Mouse (Mus musculus) neural tube, embryonic 14.5 days (tissue): ENCODE measurements around the gene Bik. TPM values are rescaled to one million over a fixed set of nuclear protein-coding genes. Genes with fewer than 3 reads are reported as not detected.
"Not testable (repeated sequence)": the region's sequence is repeated elsewhere in the genome, so short reads cannot be mapped to it uniquely, and the experiment has no call there.

Experiments used
- ATAC-seq: fragments of 200-750 bp; cut with Nextera tagmentation; 2 replicates; pipeline ENCODE4 v1.8.0; 2017; ENCODE audit warnings: low read depth, mild to moderate bottlenecking, moderate TSS enrichment, moderate library complexity
- H3K27ac ChIP-seq: fragments of 300-500 bp; sonication (generic); 2 replicates; pipeline ENCODE4 v1.5.1; 2014; ENCODE audit warnings: low read depth, mild to moderate bottlenecking, control low read depth, low read length, moderate library complexity, mixed read lengths
- H3K27me3 ChIP-seq: fragments of 300-500 bp; sonication (generic); 2 replicates; pipeline ENCODE4 v1.6.1; 2014; ENCODE audit warnings: low read length; ENCODE audit not compliant: control insufficient read depth, insufficient read depth
- H3K36me3 ChIP-seq: fragments of 300-500 bp; sonication (generic); 2 replicates; pipeline ENCODE4 v1.6.1; 2014; ENCODE audit warnings: low read length, mixed read lengths; ENCODE audit not compliant: control insufficient read depth, insufficient read depth
- H3K4me1 ChIP-seq: fragments of 300-500 bp; sonication (generic); 2 replicates; pipeline ENCODE4 v1.6.1; 2014; ENCODE audit warnings: low read length; ENCODE audit not compliant: control insufficient read depth, insufficient read depth
- H3K4me2 ChIP-seq: fragments of 300-500 bp; sonication (generic); 2 replicates; pipeline ENCODE4 v1.6.1; 2014; ENCODE audit warnings: mild to moderate bottlenecking, low read depth, low read length, control low read depth
- H3K4me3 ChIP-seq: fragments of 300-500 bp; sonication (generic); 2 replicates; pipeline ENCODE4 v1.5.1; 2014; ENCODE audit warnings: low read depth, low read length, control low read depth, mixed read lengths
- H3K9ac ChIP-seq: fragments of 300-500 bp; sonication (generic); replicated peaks from 2 replicates; pipeline ENCODE4 v1.6.1; 2014; ENCODE audit warnings: low read depth, mild to moderate bottlenecking, control low read depth, low read length, mixed read lengths
- H3K9me3 ChIP-seq: fragments of 300-500 bp; sonication (generic); 2 replicates; pipeline ENCODE4 v1.6.1; 2016; ENCODE audit warnings: low read length; ENCODE audit not compliant: control insufficient read depth
- whole genome bisulfite sequencing: fragments of 180-500 bp; shearing (Covaris S2); extraction: QIAGEN DNeasy Blood & Tissue Kit; methylation state at CpG from one replicate; pipeline ENCODE4 v1.1.7; 2014; 5-methylcytosine and 5-hydroxymethylcytosine counted together
- polyA plus RNA-seq: library from polyadenylated mRNA; unstranded; fragments of >200 nt; fragmentation: Nextera tagmentation; extraction: Ambion mirVana; gene quantifications from 2 replicates; pipeline ENCODE4 v1.2.1, GENCODE M21; 2014

Gene Bik
- polyA plus RNA-seq, 1 experiment from 2014 or later, result 0.52 TPM

- Histone ChIP-seq H3K27me3 (no peaks in the 10 kb centered on the region), H3K4me3 (no peak overlapping the region), H3K9me3 (no peaks in the 10 kb centered on the region), H3K4me2 (no peak overlapping the region), H3K36me3 (peaks cover 55% of the 10 kb centered on the region), H3K9ac (no peak overlapping the region), H3K4me1 (no peaks in the 10 kb centered on the region), H3K27ac (no peak overlapping the region)
- no peak for ATAC-seq
- WGBS, result 87% methylated on average over 5 of the region's 5 CpGs
These were observed 34.8 kb upstream of the Bik start for GRCm38 (mm10) chr15:83491891-83492290.

GRCm38 (mm10) chr15:83493856-83494571 is 32.6 kb upstream of the Bik start:
- no peaks in the 10 kb centered on the region for H3K9me3 ChIP-seq
- H3K36me3 ChIP-seq, result peaks cover 62% of the 10 kb centered on the region
- H3K4me2 ChIP-seq, result no peak overlapping the region
- H3K27me3 ChIP-seq, result no peaks in the 10 kb centered on the region
- H3K4me1 ChIP-seq, result no peaks in the 10 kb centered on the region
- no peak for ATAC-seq
- 66% methylated on average over 7 of the region's 7 CpGs for WGBS
- H3K9ac ChIP-seq, result no peak overlapping the region
- H3K4me3 ChIP-seq, result no peak overlapping the region
- no peak overlapping the region for H3K27ac ChIP-seq

GRCm38 (mm10) chr15:83494572-83494920 is 32.1 kb upstream of the Bik start:
- no peak for ATAC-seq
- Histone ChIP-seq H3K36me3 (peaks cover 63% of the 10 kb centered on the region), H3K4me2 (no peak overlapping the region), H3K27ac (no peak overlapping the region), H3K27me3 (no peaks in the 10 kb centered on the region), H3K4me1 (no peaks in the 10 kb centered on the region), H3K9ac (no peak overlapping the region), H3K9me3 (no peaks in the 10 kb centered on the region), H3K4me3 (no peak overlapping the region)
- 66% methylated on average over 6 of the region's 6 CpGs for WGBS

GRCm38 (mm10) chr15:83495195-83495594 is 31.5 kb upstream of the Bik start:
- H3K4me1 ChIP-seq, result no peaks in the 10 kb centered on the region
- peaks cover 63% of the 10 kb centered on the region for H3K36me3 ChIP-seq
- H3K9me3 ChIP-seq, result no peaks in the 10 kb centered on the region
- no peak overlapping the region for H3K9ac ChIP-seq
- no peak overlapping the region for H3K4me2 ChIP-seq
- no peaks in the 10 kb centered on the region for H3K27me3 ChIP-seq
- ATAC-seq, result no peak
- WGBS, result 93% methylated on average over 3 of the region's 3 CpGs
- H3K4me3 ChIP-seq, result no peak overlapping the region
- no peak overlapping the region for H3K27ac ChIP-seq

- Histone ChIP-seq H3K36me3 (peaks cover 61% of the 10 kb centered on the region), H3K9me3 (no peaks in the 10 kb centered on the region), H3K27ac (no peak overlapping the region), H3K4me1 (no peaks in the 10 kb centered on the region), H3K9ac (no peak overlapping the region), H3K4me2 (no peak overlapping the region), H3K4me3 (no peak overlapping the region), H3K27me3 (no peaks in the 10 kb centered on the region)
- no peak for ATAC-seq
- 75% methylated on average over 22 of the region's 22 CpGs for WGBS
These were observed 30.8 kb upstream of the Bik start for GRCm38 (mm10) chr15:83495787-83496367.

DNA sequence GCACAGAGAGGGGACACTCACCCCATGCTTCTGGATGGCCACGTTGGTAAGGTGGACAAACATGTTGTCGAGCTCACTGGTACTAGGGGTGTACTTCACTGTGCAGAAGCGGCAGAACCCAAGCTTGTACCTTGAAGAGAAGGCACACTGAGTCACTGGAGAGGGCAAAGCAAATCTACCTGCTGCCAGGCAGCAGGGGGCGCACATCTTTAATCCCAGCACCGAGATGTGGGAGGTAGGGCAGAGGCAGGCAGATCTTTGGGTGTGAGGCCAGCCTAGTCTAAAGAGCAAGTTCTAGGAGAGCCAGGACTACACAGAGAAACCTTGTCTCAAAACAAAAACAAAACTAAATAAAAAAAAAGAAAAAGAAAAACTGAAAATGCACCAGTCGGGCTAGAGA is 29.4 kb upstream of the Bik start:
- Histone ChIP-seq H3K27me3 (no peaks in the 10 kb centered on the region), H3K27ac (no peak overlapping the region), H3K36me3 (peaks cover 64% of the 10 kb centered on the region), H3K9me3 (no peaks in the 10 kb centered on the region), H3K9ac (no peak overlapping the region), H3K4me3 (no peak overlapping the region), H3K4me2 (no peak overlapping the region), H3K4me1 (no peaks in the 10 kb centered on the region)
- WGBS, result 93% methylated on average over 6 of the region's 6 CpGs
- ATAC-seq, result no peak

- Histone ChIP-seq H3K9ac (no peak overlapping the region), H3K4me1 (no peaks in the 10 kb centered on the region), H3K27ac (no peak overlapping the region), H3K27me3 (no peaks in the 10 kb centered on the region), H3K9me3 (no peaks in the 10 kb centered on the region), H3K4me2 (no peak overlapping the region), H3K36me3 (peaks cover 61% of the 10 kb centered on the region), H3K4me3 (no peak overlapping the region)
- ATAC-seq, result no peak
- WGBS, result 95% methylated on average over 10 of the region's 10 CpGs
These were observed 27.4 kb upstream of the Bik start for GRCm38 (mm10) chr15:83499211-83499755.

- 61% methylated on average over 3 of the region's 3 CpGs for WGBS
These were observed 26.3 kb upstream of the Bik start for GRCm38 (mm10) chr15:83500352-83500751.

GRCm38 (mm10) chr15:83501483-83501882 is 25.2 kb upstream of the Bik start:
- not testable (repeated sequence) for H3K27ac ChIP-seq, H3K27me3 ChIP-seq, ATAC-seq, H3K9ac ChIP-seq, H3K4me3 ChIP-seq, H3K4me1 ChIP-seq, H3K9me3 ChIP-seq, H3K4me2 ChIP-seq
- WGBS, result 81% methylated on average over 6 of the region's 6 CpGs
- H3K36me3 ChIP-seq, result peaks cover 51% of the 10 kb centered on the region

More at GRCm38 (mm10) chr15:83500352-83500751, 26.3 kb upstream of the Bik start:
- no peak for ATAC-seq
- Histone ChIP-seq H3K36me3 (peaks cover 60% of the 10 kb centered on the region), H3K4me3 (no peak overlapping the region), H3K9ac (no peak overlapping the region), H3K9me3 (no peaks in the 10 kb centered on the region), H3K27me3 (no peaks in the 10 kb centered on the region), H3K27ac (no peak overlapping the region), H3K4me1 (no peaks in the 10 kb centered on the region), H3K4me2 (no peak overlapping the region)
